Mouse (Mus musculus): ENCODE measurements around the gene Vmn1r87. TPM values are rescaled to one million over a fixed set of nuclear protein-coding genes. Genes with fewer than 3 reads are reported as not detected.
"Not testable (repeated sequence)": the region's sequence is repeated elsewhere in the genome, so short reads cannot be mapped to it uniquely, and the experiment has no call there.

Gene Vmn1r87
- total RNA-seq (2021): not detected
- long read RNA-seq, experiment 1: 0 reads
- long read RNA-seq, experiment 2: 0 reads

GRCm38 (mm10) chr7:13140057-13140456 lies at the start of gene Vmn1r87:
TSS of gene Vmn1r87 (minus strand) at chr7:13140157.
- intact Hi-C loops (cut with DNase I): no loop called here
- no peak for DNase-seq

- intact Hi-C loops (cut with DNase I): no loop called here
- no peak for DNase-seq
These were observed 19.3 kb upstream of the Vmn1r87 start, which contains the start of gene Vmn1r88 for GRCm38 (mm10) chr7:13159268-13159667. TSS of gene Vmn1r88 (plus strand) at chr7:13159568.

GRCm38 (mm10) chr7:13137340-13137739 lies 2.6 kb downstream of the Vmn1r87 start:
- intact Hi-C loops (cut with DNase I): no loop called here

GRCm38 (mm10) chr7:13131856-13132255 lies 8.1 kb downstream of the Vmn1r87 start:
- intact Hi-C loops (cut with DNase I): no loop called here
- DNase-seq: no peak

More at GRCm38 (mm10) chr7:13137340-13137739, 2.6 kb downstream of the Vmn1r87 start:
- no peak for DNase-seq

GRCm38 (mm10) chr7:13123554-13124153 lies 16.3 kb downstream of the Vmn1r87 start:
- intact Hi-C loops (cut with DNase I); DNase-seq: not testable (repeated sequence)

- intact Hi-C loops (cut with DNase I): no loop called here
- no peak for DNase-seq
These were observed 20.1 kb downstream of the Vmn1r87 start, which contains the start of gene Vmn1r86 for GRCm38 (mm10) chr7:13119817-13120216. TSS of gene Vmn1r86 (minus strand) at chr7:13119917.

- no peak for DNase-seq
- intact Hi-C loops (cut with DNase I): no loop called here
These were observed 44.9 kb downstream of the Vmn1r87 start, which contains the start of gene Vmn1r85 for GRCm38 (mm10) chr7:13095073-13095472. TSS of gene Vmn1r85 (minus strand) at chr7:13095173.

Other genes with a start within 250 kb of the Vmn1r87 start
- 1 to 10 TPM; 6.6 to 6.8 TPM for gene Zscan22, start 242.3 kb downstream of the Vmn1r87 start, total RNA-seq (2021)
- 100 to 1,000 TPM; 536 to 584 TPM for gene Rps5, start 217.9 kb downstream of the Vmn1r87 start, total RNA-seq (2021)
- under 1 TPM; 0.22 to 0.29 TPM for gene Rnf225, start 212.7 kb downstream of the Vmn1r87 start, total RNA-seq (2021)
- 1 to 10 TPM; 4.1 to 4.5 TPM for gene Zfp324, start 174.3 kb downstream of the Vmn1r87 start, total RNA-seq (2021)
- 1 to 10 TPM; 2.6 to 3.3 TPM for gene Zfp446, start 162.3 kb downstream of the Vmn1r87 start, total RNA-seq (2021)
- not detected for gene Slc27a5, start 142.0 kb downstream of the Vmn1r87 start, total RNA-seq (2021)
- 100 to 1,000 TPM; 115 TPM for gene Trim28, start 141.0 kb downstream of the Vmn1r87 start, total RNA-seq (2021)
- gene Zbtb45, start 130.1 kb downstream of the Vmn1r87 start, total RNA-seq (2021): 1 to 10 TPM; 8.4 to 9.2 TPM
- 100 to 1,000 TPM; 129 to 130 TPM for gene Chmp2a, start 105.3 kb downstream of the Vmn1r87 start, total RNA-seq (2021)
- gene Ube2m, start 101.9 kb downstream of the Vmn1r87 start, total RNA-seq (2021): 100 to 1,000 TPM; 179 TPM
- gene Mzf1, start 85.4 kb downstream of the Vmn1r87 start, total RNA-seq (2021): 1 to 10 TPM in 1 of 2 experiments, under 1 TPM in 1; 0.73 to 1.0 TPM
- not detected for gene Vmn1r85, start 45.0 kb downstream of the Vmn1r87 start, total RNA-seq (2021)
- gene Vmn1r86, start 20.2 kb downstream of the Vmn1r87 start, total RNA-seq (2021): not detected
- gene Vmn1r88, start 19.4 kb upstream of the Vmn1r87 start, total RNA-seq (2021): under 1 TPM; 0.07 TPM
- gene Vmn1r89, start 72.9 kb upstream of the Vmn1r87 start, total RNA-seq (2021): not detected
- 1 to 10 TPM; 4.9 to 7.0 TPM for gene Lig1, start 137.1 kb upstream of the Vmn1r87 start, total RNA-seq (2021)
- 1 to 10 TPM; 5.9 to 6.4 TPM for gene Zswim9, start 138.6 kb upstream of the Vmn1r87 start, total RNA-seq (2021)
- under 1 TPM in 1 of 2 experiments, not detected in 1; 0.10 TPM for gene Pla2g4c, start 184.5 kb upstream of the Vmn1r87 start, total RNA-seq (2021)

All from heart, postnatal 14 days (tissue).